Mouse (Mus musculus) mesoderm, embryonic 11.5 days (tissue): ENCODE data around the gene Rbp1.

Experiments
- DNase-seq: peaks from one replicate; pipeline ENCODE4 v3.0.0-alpha.2; 2012; ENCODE audit warnings: low read depth, low spot score

The Rbp1 gene

GRCm38 (mm10) chr9:98422656-98423055, at the start of gene Rbp1:
TSS of gene Rbp1 (plus strand) at chr9:98422961.
- no peak for DNase-seq

DNA sequence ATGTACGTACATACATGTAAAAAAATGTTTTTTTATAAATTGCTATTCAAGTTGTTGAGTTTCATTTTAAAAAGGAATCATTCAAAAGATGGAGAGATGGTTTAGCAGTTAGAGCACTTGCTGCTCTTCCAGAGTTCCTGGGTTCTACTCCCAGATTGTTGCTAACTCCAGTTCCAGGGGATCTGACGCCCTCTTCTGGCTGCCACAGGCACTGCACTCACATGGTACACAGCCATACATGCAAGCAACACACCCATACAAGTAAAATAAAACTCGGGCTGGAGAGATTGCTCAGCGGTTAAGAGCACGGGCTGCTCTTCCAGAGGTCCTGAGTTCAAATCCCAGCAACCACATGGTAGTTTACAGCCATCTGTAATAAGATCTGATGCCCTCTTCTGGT, 49.4 kb upstream of the Rbp1 start:
- no peak for DNase-seq

DNA sequence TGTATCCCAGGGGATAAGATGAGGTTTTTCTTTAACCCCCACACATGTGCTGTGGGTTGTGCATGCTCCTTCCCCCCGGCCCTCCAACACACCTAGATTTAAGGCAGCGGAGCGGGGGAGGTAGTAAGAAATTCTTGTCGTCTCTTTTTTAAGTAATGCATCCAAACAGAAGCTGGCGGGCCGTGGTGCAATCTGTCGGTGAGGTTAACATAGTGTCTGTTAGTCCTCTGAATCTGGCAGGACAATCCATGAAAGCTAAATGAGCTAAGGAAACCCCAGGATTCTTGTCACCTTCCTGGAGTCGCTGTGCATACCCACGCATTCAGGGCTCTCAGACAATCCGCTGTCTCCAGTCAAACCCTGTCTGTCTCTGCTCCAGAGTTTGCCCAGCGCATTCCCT, 47.9 kb upstream of the Rbp1 start:
- DNase-seq = no peak

GRCm38 (mm10) chr9:98375329-98376170, 47.2 kb upstream of the Rbp1 start:
- DNase-seq = peak; percentile 12

DNA sequence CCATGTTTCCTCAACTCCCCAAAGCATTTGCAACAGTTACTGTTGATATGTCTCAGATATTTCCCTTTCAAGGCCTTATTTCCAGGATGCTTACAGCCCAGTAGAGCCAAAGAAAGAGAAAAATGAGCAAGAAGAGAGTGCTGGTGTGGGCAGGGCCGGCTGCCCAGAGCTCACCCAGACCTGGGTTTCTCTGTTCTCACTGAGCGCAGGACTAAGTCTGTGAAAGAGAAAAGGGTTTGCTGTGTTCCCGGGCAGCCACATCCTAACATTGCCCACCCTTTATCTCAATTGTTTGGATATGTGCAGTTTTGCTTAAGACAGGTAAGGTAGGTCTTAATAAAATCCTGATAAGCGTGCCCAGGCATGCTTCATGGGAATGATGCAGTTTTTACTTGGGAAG, 43.0 kb upstream of the Rbp1 start:
- no peak for DNase-seq

- no peak for DNase-seq
Observed at GRCm38 (mm10) chr9:98380593-98380992, 42.2 kb upstream of the Rbp1 start.

DNA sequence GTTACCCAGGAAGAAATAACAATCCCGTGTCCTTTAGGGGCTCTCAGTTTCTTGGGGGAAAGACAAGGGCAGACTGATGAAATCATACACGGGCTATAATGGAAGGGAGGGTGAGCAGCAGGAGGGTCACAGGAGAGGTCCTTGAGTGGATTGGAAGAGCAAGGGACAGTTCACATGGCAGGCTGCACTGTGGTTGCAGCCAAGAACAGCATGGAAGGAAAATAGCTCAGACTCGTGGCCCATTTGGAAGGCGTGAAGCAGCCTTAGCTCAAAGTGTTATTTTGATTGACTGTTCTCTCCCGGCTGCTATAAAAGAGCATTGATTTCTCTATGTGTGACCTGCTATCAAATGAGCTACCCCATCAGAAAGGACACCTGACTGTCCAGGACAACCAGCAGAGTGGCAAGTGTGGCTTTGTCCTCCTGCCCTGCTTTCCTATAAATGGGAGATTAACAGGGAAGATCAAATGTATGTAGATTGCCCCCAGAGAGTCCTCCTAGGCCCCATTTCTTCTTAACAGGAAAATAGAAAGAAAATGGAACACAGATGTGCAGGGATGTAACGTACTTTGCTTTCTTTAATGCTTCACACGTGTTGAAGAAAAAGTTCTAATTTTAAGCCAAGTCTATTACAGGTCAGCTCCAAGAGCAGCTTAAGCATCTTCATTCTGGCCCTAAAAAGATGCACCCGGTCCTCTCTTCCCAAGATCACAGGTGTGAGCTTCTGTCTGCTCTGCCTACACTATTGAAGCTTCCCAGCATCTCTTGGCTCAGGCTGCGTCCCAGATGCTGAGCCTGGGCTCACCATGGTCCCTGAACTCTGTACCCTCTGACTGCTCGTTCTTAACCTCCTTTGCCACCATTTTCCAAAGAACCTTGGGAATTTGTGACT, 34.8 kb upstream of the Rbp1 start:
- no peak for DNase-seq

- no peak for DNase-seq
Observed at GRCm38 (mm10) chr9:98388633-98388965, 34.2 kb upstream of the Rbp1 start.

DNA sequence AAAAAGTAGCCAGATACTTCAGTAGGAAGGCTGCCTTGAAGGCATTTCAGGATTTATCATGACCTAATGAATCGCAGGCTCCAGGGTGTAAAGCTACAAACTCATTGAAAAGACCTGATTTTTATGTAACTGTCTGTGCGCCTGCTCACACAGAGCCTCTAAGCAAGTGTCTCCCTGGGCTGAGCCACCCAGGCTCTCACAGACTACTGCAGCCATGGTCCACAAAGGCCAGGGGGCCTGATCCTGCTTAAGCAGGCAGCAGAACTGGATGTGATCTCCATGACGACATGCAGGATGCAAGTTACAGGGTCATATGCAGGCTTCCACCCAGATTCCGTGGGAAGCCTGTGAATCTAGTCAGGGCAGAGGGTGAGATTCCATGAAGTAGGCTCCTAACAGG, 29.3 kb upstream of the Rbp1 start:
- no peak for DNase-seq

DNA sequence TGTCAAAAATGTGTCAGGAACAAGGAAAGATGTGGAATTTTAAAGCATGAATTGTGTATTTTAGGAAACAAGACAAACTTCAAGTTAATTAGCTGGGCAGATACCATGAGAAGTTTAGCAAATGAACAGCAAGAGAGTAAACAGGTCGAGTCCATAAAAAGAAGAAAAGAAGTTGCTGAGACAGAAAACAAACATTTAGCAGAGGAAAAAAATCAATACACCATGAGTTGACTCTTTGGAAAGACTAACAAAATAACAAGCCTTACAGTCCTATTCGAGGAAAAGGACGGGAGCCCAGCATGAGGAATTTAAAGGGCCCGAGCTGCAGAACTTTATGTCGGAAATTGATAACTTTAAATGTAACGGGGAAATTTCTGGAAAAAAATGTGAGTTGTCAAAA, 25.6 kb upstream of the Rbp1 start:
- no peak for DNase-seq

DNA sequence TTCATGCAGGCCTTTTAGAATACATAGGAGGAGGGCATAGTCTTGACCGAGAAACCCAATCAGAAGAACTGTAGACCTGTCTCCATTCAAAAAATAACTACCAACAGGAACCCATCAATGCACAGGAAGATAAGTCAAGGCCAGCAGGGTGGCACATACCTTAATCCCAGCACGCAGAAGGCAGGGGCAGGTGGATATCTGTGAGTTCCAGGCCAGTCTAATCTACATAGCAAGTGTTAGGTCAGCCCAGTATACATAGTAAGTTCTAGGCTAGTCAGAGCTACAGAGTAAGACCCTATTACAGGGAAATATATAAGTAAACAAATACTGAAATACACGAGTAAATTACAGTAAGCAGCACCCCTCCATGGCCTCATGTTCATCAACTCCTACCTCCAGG, 24.9 kb upstream of the Rbp1 start:
- no peak for DNase-seq

- no peak for DNase-seq
Observed at GRCm38 (mm10) chr9:98400185-98400894, 22.4 kb upstream of the Rbp1 start.

GRCm38 (mm10) chr9:98401611-98402010, 21.1 kb upstream of the Rbp1 start:
- DNase-seq = no peak

- DNase-seq = no peak
Observed at GRCm38 (mm10) chr9:98407771-98408170, 15.0 kb upstream of the Rbp1 start.

DNA sequence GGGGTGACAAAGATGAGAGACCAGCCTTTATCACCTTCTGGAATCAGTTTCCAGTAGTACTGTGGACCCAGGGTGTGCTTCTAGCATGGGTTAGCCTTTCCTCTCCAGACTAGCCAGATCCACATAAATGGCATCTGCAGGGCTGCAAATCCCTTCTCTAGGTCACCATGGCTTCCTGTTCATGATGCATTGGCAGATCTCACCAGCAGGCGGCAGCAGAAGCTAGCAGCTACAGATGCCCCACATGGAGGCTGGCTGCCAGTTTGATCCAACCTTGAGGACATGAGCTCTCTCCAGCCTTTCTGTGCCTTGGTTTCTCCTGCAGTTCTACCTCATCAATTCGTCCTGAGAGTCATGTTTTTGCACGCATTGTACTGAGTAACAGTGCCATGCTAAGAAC, 13.6 kb upstream of the Rbp1 start:
- peak; percentile 79 for DNase-seq

- no peak for DNase-seq
Observed at GRCm38 (mm10) chr9:98415427-98415826, 7.3 kb upstream of the Rbp1 start.

DNA sequence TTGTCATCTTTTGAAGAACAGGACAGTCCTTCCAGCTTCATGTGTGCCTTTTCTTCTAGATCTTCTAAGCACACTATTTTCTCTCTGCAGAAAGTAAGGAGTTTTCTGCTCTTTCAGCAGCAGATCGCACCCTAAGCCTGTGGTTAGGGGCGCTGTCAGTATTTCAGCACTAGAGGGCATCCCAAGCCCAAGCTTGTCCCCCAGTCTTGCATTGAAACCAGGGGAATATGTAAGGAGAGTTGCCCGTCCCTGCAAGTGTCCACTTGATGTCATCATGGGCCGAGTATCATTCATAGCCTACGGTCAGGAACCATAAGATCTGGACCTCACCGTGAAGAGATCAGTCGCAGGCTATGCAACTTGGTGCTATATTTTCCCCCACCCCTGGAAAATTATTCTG, 4.8 kb upstream of the Rbp1 start:
- DNase-seq = peak; percentile 56

DNA sequence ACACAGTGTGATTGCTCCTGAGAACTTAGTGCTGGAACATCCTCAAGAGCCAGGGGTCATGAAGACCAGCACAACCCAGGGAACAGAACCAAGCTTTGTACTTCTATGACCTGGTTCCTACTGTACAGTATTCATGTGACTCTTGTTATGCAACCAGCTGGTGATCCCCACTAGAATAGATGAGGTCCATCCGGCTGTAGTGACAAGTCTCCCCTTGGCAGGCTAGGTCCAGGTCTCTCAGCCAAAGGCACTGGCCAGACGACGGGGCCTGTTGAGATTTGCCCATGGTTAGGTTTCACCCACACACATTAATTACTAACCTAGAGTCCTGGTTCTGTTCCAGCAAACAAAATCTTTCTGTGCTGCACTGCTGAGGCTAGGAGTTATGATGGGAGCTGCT, 4.4 kb upstream of the Rbp1 start:
- DNase-seq = no peak

GRCm38 (mm10) chr9:98420666-98421065, 2.1 kb upstream of the Rbp1 start:
- no peak for DNase-seq

- DNase-seq = no peak
Observed at GRCm38 (mm10) chr9:98421903-98422302, 858 bp upstream of the Rbp1 start.

GRCm38 (mm10) chr9:98423691-98424090, 930 bp downstream of the Rbp1 start:
- no peak for DNase-seq

GRCm38 (mm10) chr9:98424291-98424690, 1.5 kb downstream of the Rbp1 start:
- DNase-seq = no peak
